Mouse (Mus musculus) CH12.LX (cell line): Measurements from ENCODE around the gene Serinc1.

Experiments
- CTCF ChIP-seq, 2 experiments: IDR thresholded peaks in 1 of 2; conservative IDR thresholded peaks in 1 of 2; 2 replicates each; pipeline ENCODE4 v1.5.1; 2011 to 2012; ENCODE audit warnings: low read depth in 2 of 2, low read length in 2 of 2, improper control_type of control experiment in 1 of 2, inconsistent platforms in 1 of 2, mild to moderate bottlenecking in 1 of 2, moderate library complexity in 1 of 2
- EP300 ChIP-seq: IDR thresholded peaks from 2 replicates; pipeline ENCODE4 v1.6.1; 2011; ENCODE audit warnings: low read length, improper control_type of control experiment
- ETS1 ChIP-seq: conservative IDR thresholded peaks from 2 replicates; pipeline ENCODE4 v1.6.1; 2012; ENCODE audit warnings: low read depth, mild to moderate bottlenecking, inconsistent platforms, low read length, improper control_type of control experiment, moderate library complexity
- HCFC1 ChIP-seq: IDR thresholded peaks from 2 replicates; pipeline ENCODE4 v1.6.1; 2012; ENCODE audit warnings: low read depth, mild to moderate bottlenecking, inconsistent platforms, low read length, improper control_type of control experiment

DNA sequence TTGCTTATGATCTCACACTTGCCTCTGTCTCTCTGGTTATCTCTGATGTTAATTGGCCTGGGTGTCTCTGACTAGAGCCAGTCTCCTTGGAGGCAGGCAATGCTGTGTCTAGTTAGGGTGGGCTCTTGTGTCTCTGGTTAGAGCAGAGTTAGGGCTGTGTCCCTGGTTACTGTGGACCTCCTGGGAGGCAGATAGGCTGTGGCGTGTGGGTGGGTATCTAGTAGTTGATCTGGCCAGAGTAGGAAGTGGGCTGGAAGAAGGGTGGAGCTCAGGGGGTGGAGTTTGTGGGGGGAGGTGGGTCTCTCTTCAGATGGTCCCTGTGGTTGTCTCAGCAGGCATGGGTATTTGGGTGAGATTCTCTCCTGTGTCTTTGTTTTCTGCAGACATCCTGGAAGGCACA lies 33.9 kb upstream of the Serinc1 start:
- TF ChIP-seq EP300 (no peak), HCFC1 (no peak), ETS1 (no peak), CTCF (conservative IDR thresholded peaks at IDR 0.05 in 1 of 2, IDR thresholded peaks at IDR 0.05 in 1 of 2; ENCODE audit: low read depth in 2 of 2, low read length in 2 of 2) (no peak)
